Mouse (Mus musculus) hindbrain, embryonic 15.5 days (tissue): ENCODE data around the gene Gm45808. TPM values are rescaled to one million over a fixed set of nuclear protein-coding genes. Genes with fewer than 3 reads are reported as not detected.
"Not testable (repeated sequence)": the region's sequence is repeated elsewhere in the genome, so short reads cannot be mapped to it uniquely, and the experiment has no call there.

Source experiments
- ATAC-seq: fragments of 200-750 bp; cut with Nextera tagmentation; 2 replicates; pipeline ENCODE4 v1.8.0; 2017; ENCODE audit warnings: low read depth, moderate number of reproducible peaks, moderate TSS enrichment; ENCODE audit not compliant: low FRiP score
- H3K27ac ChIP-seq: fragments of 300-500 bp; sonication (generic); replicated peaks from 2 replicates; pipeline ENCODE4 v1.5.1; 2015; ENCODE audit warnings: mild to moderate bottlenecking, inconsistent platforms
- H3K27me3 ChIP-seq: fragments of 300-500 bp; sonication (generic); 2 replicates; pipeline ENCODE4 v1.6.1; 2015; ENCODE audit warnings: control low read depth, inconsistent platforms
- H3K36me3 ChIP-seq: fragments of 300-500 bp; sonication (generic); 2 replicates; pipeline ENCODE4 v1.6.1; 2015; ENCODE audit warnings: control low read depth, inconsistent platforms
- H3K4me1 ChIP-seq: fragments of 300-500 bp; sonication (generic); replicated peaks from 2 replicates; pipeline ENCODE4 v1.6.1; 2015; ENCODE audit warnings: control low read depth, inconsistent platforms
- H3K4me2 ChIP-seq: fragments of 300-500 bp; sonication (generic); 2 replicates; pipeline ENCODE4 v1.6.1; 2015; ENCODE audit warnings: moderate library complexity, mild to moderate bottlenecking, inconsistent platforms
- H3K4me3 ChIP-seq: fragments of 300-500 bp; sonication (generic); 2 replicates; pipeline ENCODE4 v1.5.1; 2015; ENCODE audit warnings: mild to moderate bottlenecking, inconsistent platforms
- H3K9ac ChIP-seq: fragments of 300-500 bp; sonication (generic); 2 replicates; pipeline ENCODE4 v1.6.1; 2015; ENCODE audit warnings: inconsistent platforms
- H3K9me3 ChIP-seq: fragments of 300-500 bp; sonication (generic); 2 replicates; pipeline ENCODE4 v1.6.1; 2016; ENCODE audit warnings: control low read depth, inconsistent platforms
- WGBS: fragments of 180-500 bp; shearing (Covaris S2); methylation state at CpG from one replicate; pipeline ENCODE4 v1.1.7; 2015; 5-methylcytosine and 5-hydroxymethylcytosine counted together
- polyA plus RNA-seq: library from polyadenylated mRNA; unstranded; fragments of >200 nt; fragmentation: Nextera tagmentation; extraction: Ambion mirVana; gene quantifications from 2 replicates; pipeline ENCODE4 v1.2.1, GENCODE M21; 2015

Gene Gm45808
- polyA plus RNA-seq, 1 experiment from 2014 or later: not detected

- Histone ChIP-seq H3K27ac (no peak overlapping the region), H3K4me3 (no peak overlapping the region), H3K9me3 (no peaks in the 10 kb centered on the region), H3K4me1 (no peaks in the 10 kb centered on the region), H3K4me2 (no peak overlapping the region), H3K36me3 (peaks cover 57% of the 10 kb centered on the region), H3K27me3 (no peaks in the 10 kb centered on the region), H3K9ac (no peak overlapping the region)
- 93% methylated on average over 6 of the region's 6 CpGs for WGBS
- ATAC-seq: no peak
These were observed 11.8 kb upstream of the Gm45808 start for GRCm38 (mm10) chr7:45498427-45498826.

GRCm38 (mm10) chr7:45494548-45494947, 7.9 kb upstream of the Gm45808 start:
- no peak overlapping the region for H3K4me2 ChIP-seq
- no peaks in the 10 kb centered on the region for H3K9me3 ChIP-seq
- no peak for ATAC-seq
- H3K9ac ChIP-seq: no peak overlapping the region
- no peak overlapping the region for H3K27ac ChIP-seq
- peaks cover 10% of the 10 kb centered on the region; the same call in 1 of the 2 replicates for H3K4me1 ChIP-seq
- no peak overlapping the region for H3K4me3 ChIP-seq
- peaks cover 50% of the 10 kb centered on the region for H3K36me3 ChIP-seq
- WGBS: 86% methylated on average over 9 of the region's 9 CpGs
- no peaks in the 10 kb centered on the region for H3K27me3 ChIP-seq

- H3K36me3 ChIP-seq: peaks cover 45% of the 10 kb centered on the region
- no peak for ATAC-seq
- 96% methylated on average over 5 of the region's 5 CpGs for WGBS
- H3K27me3 ChIP-seq: no peaks in the 10 kb centered on the region
- no peaks in the 10 kb centered on the region for H3K9me3 ChIP-seq
- H3K27ac ChIP-seq: no peak overlapping the region
- H3K4me2 ChIP-seq: no peak overlapping the region
- H3K9ac ChIP-seq: no peak overlapping the region
- H3K4me3 ChIP-seq: no peak overlapping the region
- H3K4me1 ChIP-seq: peaks cover 25% of the 10 kb centered on the region
These were observed 6.3 kb upstream of the Gm45808 start for GRCm38 (mm10) chr7:45492951-45493350.

GRCm38 (mm10) chr7:45492225-45492844, 5.7 kb upstream of the Gm45808 start:
- WGBS: 94% methylated on average over 8 of the region's 8 CpGs
- Histone ChIP-seq H3K4me3 (no peak overlapping the region), H3K4me2 (no peak overlapping the region), H3K36me3 (peaks cover 45% of the 10 kb centered on the region), H3K9ac (no peak overlapping the region), H3K9me3 (no peaks in the 10 kb centered on the region), H3K27me3 (no peaks in the 10 kb centered on the region), H3K4me1 (peaks cover 28% of the 10 kb centered on the region), H3K27ac (no peak overlapping the region)
- ATAC-seq: no peak

- no peak overlapping the region for H3K4me2 ChIP-seq
- H3K36me3 ChIP-seq: peaks cover 35% of the 10 kb centered on the region
- no peak for ATAC-seq
- H3K9ac ChIP-seq: no peak overlapping the region
- H3K4me1 ChIP-seq: peaks cover 28% of the 10 kb centered on the region
- WGBS: 22% methylated on average over 3 of the region's 3 CpGs
- peak overlapping the region; percentile 45; the same call in 1 of the 2 replicates for H3K27ac ChIP-seq
- H3K9me3 ChIP-seq: no peaks in the 10 kb centered on the region
- H3K4me3 ChIP-seq: no peak overlapping the region
- no peaks in the 10 kb centered on the region for H3K27me3 ChIP-seq
These were observed 4.7 kb upstream of the Gm45808 start for GRCm38 (mm10) chr7:45491264-45491663.

- H3K27me3 ChIP-seq: no peaks in the 10 kb centered on the region
- no peaks in the 10 kb centered on the region for H3K9me3 ChIP-seq
- no peak overlapping the region for H3K9ac ChIP-seq
- H3K4me3 ChIP-seq: no peak overlapping the region
- peaks cover 28% of the 10 kb centered on the region for H3K4me1 ChIP-seq
- peak overlapping the region; percentile 45; the same call in 1 of the 2 replicates for H3K27ac ChIP-seq
- ATAC-seq: no peak
- peaks cover 31% of the 10 kb centered on the region for H3K36me3 ChIP-seq
- H3K4me2 ChIP-seq: no peak overlapping the region
- 35% methylated on average over 9 of the region's 9 CpGs for WGBS
These were observed 4.2 kb upstream of the Gm45808 start for GRCm38 (mm10) chr7:45490822-45491221.

GRCm38 (mm10) chr7:45489578-45489977, 3.0 kb upstream of the Gm45808 start:
- Histone ChIP-seq H3K27me3 (no peaks in the 10 kb centered on the region), H3K4me1 (peaks cover 28% of the 10 kb centered on the region), H3K36me3 (peaks cover 18% of the 10 kb centered on the region), H3K4me3 (no peak overlapping the region), H3K4me2 (no peak overlapping the region), H3K27ac (no peak overlapping the region), H3K9ac (no peak overlapping the region), H3K9me3 (no peaks in the 10 kb centered on the region)
- 78% methylated on average over 7 of the region's 7 CpGs for WGBS
- ATAC-seq: no peak

GRCm38 (mm10) chr7:45488293-45489204, 1.9 kb upstream of the Gm45808 start, which contains the start of gene Dhdh:
Dhdh (minus strand) TSS chr7:45488805.
- H3K9me3 ChIP-seq: no peaks in the 10 kb centered on the region
- H3K27ac ChIP-seq: peak within 1 kb of the TSS; percentile 91
- H3K4me2 ChIP-seq: peak within 1 kb of the TSS; percentile 78
- peaks cover 9% of the 10 kb centered on the region for H3K36me3 ChIP-seq
- peak; percentile 79 for ATAC-seq
- peak within 1 kb of the TSS; percentile 53 for H3K9ac ChIP-seq
- H3K4me1 ChIP-seq: peaks cover 28% of the 10 kb centered on the region
- WGBS: 8% methylated on average over 36 of the region's 38 CpGs
- H3K4me3 ChIP-seq: peak within 1 kb of the TSS; percentile 46
- no peaks in the 10 kb centered on the region for H3K27me3 ChIP-seq

GRCm38 (mm10) chr7:45487861-45488292, 1.3 kb upstream of the Gm45808 start:
- H3K4me3 ChIP-seq: peak overlapping the region; percentile 46
- H3K36me3 ChIP-seq: peaks cover 2% of the 10 kb centered on the region; the same call in 1 of the 2 replicates
- peak overlapping the region; percentile 78 for H3K4me2 ChIP-seq
- ATAC-seq: peak; percentile 82
- WGBS: 18% methylated on average over 11 of the region's 11 CpGs
- no peaks in the 10 kb centered on the region for H3K27me3 ChIP-seq
- H3K9ac ChIP-seq: peak overlapping the region; percentile 53
- peak overlapping the region; percentile 91 for H3K27ac ChIP-seq
- no peaks in the 10 kb centered on the region for H3K9me3 ChIP-seq
- H3K4me1 ChIP-seq: peaks cover 28% of the 10 kb centered on the region

GRCm38 (mm10) chr7:45486158-45486557, 453 bp downstream of the Gm45808 start:
- H3K4me3 ChIP-seq: no peak overlapping the region
- no peaks in the 10 kb centered on the region for H3K27me3 ChIP-seq
- WGBS: 85% methylated on average over 7 of the region's 7 CpGs
- H3K27ac ChIP-seq: no peak overlapping the region
- H3K36me3 ChIP-seq: no peaks in the 10 kb centered on the region
- H3K4me1 ChIP-seq: peaks cover 28% of the 10 kb centered on the region
- H3K9ac ChIP-seq: no peak overlapping the region
- no peak overlapping the region for H3K4me2 ChIP-seq
- no peak for ATAC-seq
- no peaks in the 10 kb centered on the region for H3K9me3 ChIP-seq

GRCm38 (mm10) chr7:45484985-45485384, 1.6 kb downstream of the Gm45808 start:
- not testable (repeated sequence) for ATAC-seq
- WGBS: 95% methylated on average over 5 of the region's 5 CpGs

GRCm38 (mm10) chr7:45482166-45482565, 4.4 kb downstream of the Gm45808 start:
- Histone ChIP-seq H3K27ac (no peak overlapping the region), H3K36me3 (no peaks in the 10 kb centered on the region), H3K27me3 (no peaks in the 10 kb centered on the region), H3K4me1 (no peaks in the 10 kb centered on the region), H3K9ac (no peak overlapping the region), H3K4me2 (no peak overlapping the region), H3K4me3 (no peak overlapping the region), H3K9me3 (no peaks in the 10 kb centered on the region)
- ATAC-seq: no peak
- 93% methylated on average over 1 of the region's 1 CpGs for WGBS

More at GRCm38 (mm10) chr7:45484985-45485384, 1.6 kb downstream of the Gm45808 start:
- not testable (repeated sequence) for H3K4me3 ChIP-seq, H3K27me3 ChIP-seq, H3K36me3 ChIP-seq, H3K9me3 ChIP-seq, H3K9ac ChIP-seq, H3K4me2 ChIP-seq, H3K27ac ChIP-seq
- H3K4me1 ChIP-seq: peaks cover 23% of the 10 kb centered on the region
